Mouse (Mus musculus) heart, adult 2 months (tissue): ENCODE measurements around the gene Fkbp6.

Experiments used
- CTCF ChIP-seq: fragments of 200-600 bp; IDR thresholded peaks from 2 replicates; pipeline ENCODE4 v1.8.1; 2022; ENCODE audit warnings: antibody characterized with exemption, mild to moderate bottlenecking, moderate library complexity
- POLR2A ChIP-seq: fragments of 200-500 bp; IDR thresholded peaks from 2 replicates; pipeline ENCODE4 v1.6.1; 2011; ENCODE audit warnings: mild to moderate bottlenecking, low read depth, low read length, control low read depth; ENCODE audit not compliant: insufficient read depth

DNA sequence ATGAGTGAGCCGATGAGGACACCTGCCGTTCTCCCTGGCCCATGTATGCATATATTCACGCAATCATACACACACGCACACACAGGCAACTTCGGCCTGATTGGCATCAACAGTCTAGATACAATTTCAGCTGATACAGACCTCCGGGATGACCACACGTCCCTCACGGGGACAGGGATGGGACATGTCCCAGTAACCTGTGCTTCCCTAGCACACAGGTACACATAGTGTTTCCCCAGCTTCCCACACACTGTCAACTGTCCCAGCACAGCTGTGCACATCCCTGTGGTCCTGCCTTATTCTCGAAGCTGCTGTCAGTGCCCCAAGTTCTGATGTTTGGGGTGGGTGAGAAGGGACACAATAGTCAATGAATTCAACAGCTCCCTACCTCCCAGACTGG is 102.5 kb downstream of the Fkbp6 start:
- no peak for TF ChIP-seq POLR2A
- no peak for TF ChIP-seq CTCF
